Mouse (Mus musculus) hindbrain, embryonic 14.5 days (tissue): Measurements from ENCODE around the gene Rtl10. TPM values are rescaled to one million over a fixed set of nuclear protein-coding genes. Genes with fewer than 3 reads are reported as not detected.

Source experiments
- ATAC-seq: fragments of 200-750 bp; cut with Nextera tagmentation; 2 replicates; pipeline ENCODE4 v1.8.0; 2017; ENCODE audit warnings: moderate number of reproducible peaks, mild to moderate bottlenecking, moderate TSS enrichment, moderate library complexity; ENCODE audit not compliant: low FRiP score
- DNase-seq: peaks from one replicate; pipeline ENCODE4 v3.0.0-alpha.2; 2015; ENCODE audit warnings: low spot score
- H3K27ac ChIP-seq: fragments of 300-500 bp; sonication (generic); 2 replicates; pipeline ENCODE4 v1.5.1; 2014; ENCODE audit warnings: mild to moderate bottlenecking, moderate library complexity
- H3K27me3 ChIP-seq: fragments of 300-500 bp; sonication (generic); 2 replicates; pipeline ENCODE4 v1.6.1; 2014; ENCODE audit warnings: mild to moderate bottlenecking, low read length, mixed read lengths; ENCODE audit not compliant: control insufficient read depth, insufficient read depth
- H3K36me3 ChIP-seq: fragments of 300-500 bp; sonication (generic); replicated peaks from 2 replicates; pipeline ENCODE4 v1.6.1; 2014; ENCODE audit not compliant: control insufficient read depth, insufficient read depth
- H3K4me1 ChIP-seq: fragments of 300-500 bp; sonication (generic); replicated peaks from 2 replicates; pipeline ENCODE4 v1.6.1; 2014; ENCODE audit warnings: antibody characterized with exemption, low read length, mixed read lengths; ENCODE audit not compliant: control insufficient read depth, insufficient read depth
- H3K4me2 ChIP-seq: fragments of 300-500 bp; sonication (generic); replicated peaks from 2 replicates; pipeline ENCODE4 v1.6.1; 2014; ENCODE audit warnings: mild to moderate bottlenecking, moderate library complexity
- H3K4me3 ChIP-seq: fragments of 300-500 bp; sonication (generic); replicated peaks from 2 replicates; pipeline ENCODE4 v1.5.1; 2014; ENCODE audit warnings: mild to moderate bottlenecking, low read length
- H3K9ac ChIP-seq: fragments of 300-500 bp; sonication (generic); 2 replicates; pipeline ENCODE4 v1.6.1; 2014
- H3K9me3 ChIP-seq: fragments of 300-500 bp; sonication (generic); 2 replicates; pipeline ENCODE4 v1.6.1; 2016; ENCODE audit warnings: low read length; ENCODE audit not compliant: control insufficient read depth
- WGBS: fragments of 180-500 bp; shearing (Covaris S2); extraction: QIAGEN DNeasy Blood & Tissue Kit; methylation state at CpG from one replicate; pipeline ENCODE4 v1.1.7; 2014; 5-methylcytosine and 5-hydroxymethylcytosine counted together
- polyA plus RNA-seq: library from polyadenylated mRNA; unstranded; fragments of >200 nt; fragmentation: Nextera tagmentation; extraction: Ambion mirVana; gene quantifications from 2 replicates; pipeline ENCODE4 v1.2.1, GENCODE M21; 2014

Rtl10 gene
- polyA plus RNA-seq, 1 experiment from 2014 or later = 2.5 TPM

GRCm38 (mm10) chr16:18477996-18478395 is 20.7 kb upstream of the Rtl10 start:
- 67% methylated on average over 6 of the region's 6 CpGs for WGBS
- H3K4me2 ChIP-seq = no peak overlapping the region
- H3K4me1 ChIP-seq = no peaks in the 10 kb centered on the region
- no peak overlapping the region for H3K9ac ChIP-seq
- H3K27ac ChIP-seq = no peak overlapping the region
- no peak for ATAC-seq
- peaks cover 6% of the 10 kb centered on the region for H3K36me3 ChIP-seq
- no peak for DNase-seq
- no peaks in the 10 kb centered on the region for H3K27me3 ChIP-seq
- H3K9me3 ChIP-seq = no peaks in the 10 kb centered on the region
- no peak overlapping the region for H3K4me3 ChIP-seq

- ATAC-seq = no peak
- H3K4me3 ChIP-seq = no peak overlapping the region
- H3K4me1 ChIP-seq = no peaks in the 10 kb centered on the region
- H3K9me3 ChIP-seq = no peaks in the 10 kb centered on the region
- 41% methylated on average over 7 of the region's 7 CpGs for WGBS
- no peak for DNase-seq
- no peak overlapping the region for H3K9ac ChIP-seq
- H3K36me3 ChIP-seq = peaks cover 6% of the 10 kb centered on the region
- no peak overlapping the region for H3K4me2 ChIP-seq
- no peaks in the 10 kb centered on the region for H3K27me3 ChIP-seq
- no peak overlapping the region for H3K27ac ChIP-seq
These were observed 19.0 kb upstream of the Rtl10 start for GRCm38 (mm10) chr16:18479667-18480066.

- H3K27me3 ChIP-seq = no peaks in the 10 kb centered on the region
- WGBS = 68% methylated on average over 4 of the region's 4 CpGs
- no peak overlapping the region for H3K27ac ChIP-seq
- H3K4me1 ChIP-seq = no peaks in the 10 kb centered on the region
- H3K9ac ChIP-seq = no peak overlapping the region
- no peak overlapping the region for H3K4me3 ChIP-seq
- ATAC-seq = no peak
- DNase-seq = no peak
- H3K36me3 ChIP-seq = 0 out of 2 replicates have a peak, but pooled peaks cover 6% of the 10 kb centered on the region
- H3K4me2 ChIP-seq = no peak overlapping the region
- H3K9me3 ChIP-seq = no peaks in the 10 kb centered on the region
These were observed 17.7 kb upstream of the Rtl10 start for GRCm38 (mm10) chr16:18480933-18481485.

- H3K9ac ChIP-seq = no peak overlapping the region
- H3K36me3 ChIP-seq = 0 out of 2 replicates have a peak, but pooled peaks cover 6% of the 10 kb centered on the region
- no peaks in the 10 kb centered on the region for H3K4me1 ChIP-seq
- no peak for ATAC-seq
- no peak overlapping the region for H3K4me3 ChIP-seq
- no peak overlapping the region for H3K4me2 ChIP-seq
- 93% methylated on average over 3 of the region's 3 CpGs for WGBS
- DNase-seq = no peak
- no peaks in the 10 kb centered on the region for H3K27me3 ChIP-seq
- H3K27ac ChIP-seq = no peak overlapping the region
- no peaks in the 10 kb centered on the region for H3K9me3 ChIP-seq
These were observed 16.3 kb upstream of the Rtl10 start for GRCm38 (mm10) chr16:18482431-18482830.

- Histone ChIP-seq H3K36me3 (no peaks in the 10 kb centered on the region), H3K4me1 (no peaks in the 10 kb centered on the region), H3K27me3 (no peaks in the 10 kb centered on the region), H3K9me3 (no peaks in the 10 kb centered on the region), H3K4me2 (no peak overlapping the region), H3K27ac (no peak overlapping the region), H3K4me3 (no peak overlapping the region), H3K9ac (no peak overlapping the region)
- DNase-seq (no peak), ATAC-seq (no peak)
- 56% methylated on average over 5 of the region's 5 CpGs for WGBS
These were observed 14.9 kb upstream of the Rtl10 start for GRCm38 (mm10) chr16:18483839-18484238.

- Histone ChIP-seq H3K27me3 (no peaks in the 10 kb centered on the region), H3K9ac (no peak overlapping the region), H3K4me1 (no peaks in the 10 kb centered on the region), H3K9me3 (no peaks in the 10 kb centered on the region), H3K4me3 (no peak overlapping the region), H3K27ac (no peak overlapping the region), H3K4me2 (no peak overlapping the region), H3K36me3 (no peaks in the 10 kb centered on the region)
- ATAC-seq (no peak), DNase-seq (no peak)
- 7% methylated on average over 4 of the region's 4 CpGs for WGBS
These were observed 14.3 kb upstream of the Rtl10 start for GRCm38 (mm10) chr16:18484386-18484785.

DNA sequence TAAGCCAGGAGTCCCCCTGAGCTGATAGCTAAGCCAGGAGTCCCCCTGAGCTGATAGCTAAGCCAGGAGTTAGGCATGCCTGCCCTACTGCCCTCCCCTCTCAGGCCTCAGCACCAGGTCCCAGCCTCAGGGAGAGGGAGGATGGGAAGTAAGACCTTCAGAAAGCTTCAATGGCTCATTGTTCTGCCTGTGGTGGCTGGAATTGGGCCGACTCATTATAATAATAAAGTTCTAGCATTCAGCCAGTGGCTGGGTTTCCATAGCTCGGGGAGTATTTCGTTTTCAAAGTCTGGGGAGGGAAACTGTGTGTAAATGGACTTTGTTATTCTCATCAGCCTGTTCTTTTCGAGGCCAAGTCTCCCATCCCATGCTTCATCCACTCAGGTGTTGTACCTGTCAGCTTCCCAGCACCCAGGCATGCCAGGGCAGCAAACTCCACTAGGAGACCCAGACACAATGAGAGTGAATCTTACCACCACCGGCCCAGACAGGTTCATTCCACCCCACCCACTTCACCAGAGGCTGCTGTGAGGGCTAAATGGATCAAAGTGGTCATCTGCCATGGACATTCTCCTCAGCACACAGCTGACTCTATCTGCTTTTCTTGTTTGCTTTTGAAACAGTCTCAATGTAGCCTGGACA is 13.8 kb upstream of the Rtl10 start:
- no peak overlapping the region for H3K4me2 ChIP-seq
- H3K27me3 ChIP-seq = no peaks in the 10 kb centered on the region
- DNase-seq = no peak
- no peak overlapping the region for H3K27ac ChIP-seq
- no peak for ATAC-seq
- 20% methylated on average over 5 of the region's 5 CpGs for WGBS
- H3K4me1 ChIP-seq = no peaks in the 10 kb centered on the region
- H3K36me3 ChIP-seq = no peaks in the 10 kb centered on the region
- H3K9me3 ChIP-seq = no peaks in the 10 kb centered on the region
- H3K9ac ChIP-seq = no peak overlapping the region
- H3K4me3 ChIP-seq = no peak overlapping the region

DNA sequence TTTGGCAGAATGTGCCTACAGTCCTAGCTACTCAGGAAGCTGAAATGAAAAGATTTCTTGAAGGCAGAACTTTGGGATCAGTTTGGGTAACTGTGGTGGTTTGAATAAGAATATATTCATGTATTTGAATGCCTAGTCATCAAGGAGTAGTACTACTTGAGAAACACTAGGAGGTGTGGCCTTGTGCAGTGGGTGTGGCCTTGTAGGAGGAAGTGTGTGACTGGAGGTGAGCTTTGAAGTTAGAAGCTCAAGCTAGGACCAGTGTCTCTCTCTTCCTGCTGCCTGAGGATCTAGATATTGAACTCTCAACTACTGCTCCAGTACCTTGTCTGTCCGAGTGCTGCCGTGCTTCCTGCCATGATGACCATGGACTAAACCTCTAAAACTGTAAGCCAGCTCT is 12.6 kb upstream of the Rtl10 start:
- Histone ChIP-seq H3K4me3 (no peak overlapping the region), H3K36me3 (no peaks in the 10 kb centered on the region), H3K27ac (no peak overlapping the region), H3K4me1 (no peaks in the 10 kb centered on the region), H3K27me3 (no peaks in the 10 kb centered on the region), H3K4me2 (no peak overlapping the region), H3K9ac (no peak overlapping the region), H3K9me3 (no peaks in the 10 kb centered on the region)
- DNase-seq (no peak), ATAC-seq (no peak)
- 97% methylated on average over 2 of the region's 2 CpGs for WGBS

DNA sequence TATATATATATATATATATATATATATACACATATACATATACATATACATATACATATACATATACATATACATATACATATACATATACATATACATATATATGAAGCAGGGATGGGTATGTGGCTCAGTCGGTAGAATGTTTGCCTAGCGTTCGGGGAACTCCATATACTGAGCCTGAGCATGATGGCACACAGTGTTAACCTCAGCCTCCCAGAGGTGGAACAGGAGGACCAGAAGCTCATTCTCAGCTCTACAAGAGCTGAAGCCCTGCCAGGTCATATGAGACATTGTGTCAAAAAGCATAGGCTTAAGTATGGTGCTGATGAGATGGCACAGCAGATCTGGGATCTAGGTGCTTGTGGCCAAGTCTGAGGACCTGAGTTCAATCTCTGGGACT is 8.4 kb upstream of the Rtl10 start:
- no peak overlapping the region for H3K27ac ChIP-seq
- ATAC-seq (no peak), DNase-seq (no peak)
- no peak overlapping the region for H3K4me2 ChIP-seq
- H3K36me3 ChIP-seq = no peaks in the 10 kb centered on the region
- H3K4me3 ChIP-seq = no peak overlapping the region
- no peaks in the 10 kb centered on the region for H3K27me3 ChIP-seq
- no peaks in the 10 kb centered on the region for H3K4me1 ChIP-seq
- no peak overlapping the region for H3K9ac ChIP-seq
- WGBS = 95% methylated on average over 3 of the region's 3 CpGs
- no peaks in the 10 kb centered on the region for H3K9me3 ChIP-seq

GRCm38 (mm10) chr16:18490894-18491293 is 7.8 kb upstream of the Rtl10 start:
- Histone ChIP-seq H3K9me3 (no peaks in the 10 kb centered on the region), H3K4me2 (no peak overlapping the region)
- no peak for ATAC-seq

More at GRCm38 (mm10) chr16:18490894-18491293, 7.8 kb upstream of the Rtl10 start:
- Histone ChIP-seq H3K36me3 (no peaks in the 10 kb centered on the region), H3K9ac (no peak overlapping the region), H3K27me3 (no peaks in the 10 kb centered on the region), H3K4me1 (no peaks in the 10 kb centered on the region), H3K4me3 (no peak overlapping the region), H3K27ac (no peak overlapping the region)
- no peak for DNase-seq
- 63% methylated on average over 1 of the region's 1 CpGs for WGBS
